Mouse (Mus musculus): ENCODE data around the gene Kcnn4. TPM values are rescaled to one million over a fixed set of nuclear protein-coding genes. Genes with fewer than 3 reads are reported as not detected.

Kcnn4 gene
- polyA plus RNA-seq, 1 experiment from 2014 or later: 10.9 TPM

- Histone ChIP-seq H3K4me2 (ENCODE audit: low read depth, low read length) (no peak overlapping the region), H3K27me3 (ENCODE audit: control insufficient read depth, insufficient read depth, low read length) (peaks cover 4% of the 10 kb centered on the region; the same call in 1 of the 2 replicates), H3K9me3 (replicated peaks; ENCODE audit: control insufficient read depth, low read length) (no peaks in the 10 kb centered on the region), H3K36me3 (ENCODE audit: control insufficient read depth, insufficient read depth) (no peaks in the 10 kb centered on the region), H3K27ac (ENCODE audit: low read length) (no peak overlapping the region), H3K4me1 (ENCODE audit: control insufficient read depth, insufficient read depth, low read length) (no peaks in the 10 kb centered on the region), H3K9ac (ENCODE audit: low read length) (no peak overlapping the region), H3K4me3 (ENCODE audit: low read length) (no peak overlapping the region)
- ATAC-seq (replicated peaks; ENCODE audit: extremely low read depth, insufficient read depth, low FRiP score): no peak
- WGBS: 75% methylated on average over 16 of the region's 16 CpGs
Measured at GRCm38 (mm10) chr7:24382730-24383372, 12.8 kb downstream of the Kcnn4 start.

DNA sequence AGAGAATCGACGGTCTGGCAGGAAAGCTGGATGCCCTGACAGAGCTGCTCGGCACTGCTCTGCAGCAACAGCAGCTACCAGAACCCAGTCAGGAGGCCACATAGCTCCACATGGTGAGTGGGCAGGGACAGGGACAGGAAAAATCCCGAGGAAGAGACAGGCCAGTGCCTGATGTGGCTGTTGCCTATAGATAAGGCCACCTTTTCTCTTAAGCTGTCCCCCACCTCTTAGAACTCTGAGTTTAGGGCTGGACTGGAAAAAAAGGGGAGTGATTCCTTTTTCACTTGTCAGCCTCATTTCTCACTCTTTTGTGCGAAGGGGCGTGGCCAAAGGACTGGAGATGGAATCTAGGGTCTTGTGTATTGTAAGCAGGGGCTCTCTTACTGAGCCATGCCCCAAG lies 14.0 kb downstream of the Kcnn4 start:
- Histone ChIP-seq H3K9ac (ENCODE audit: low read length) (no peak overlapping the region), H3K27ac (ENCODE audit: low read length) (no peak overlapping the region), H3K4me3 (ENCODE audit: low read length) (no peak overlapping the region), H3K4me1 (ENCODE audit: control insufficient read depth, insufficient read depth, low read length) (no peaks in the 10 kb centered on the region), H3K27me3 (ENCODE audit: control insufficient read depth, insufficient read depth, low read length) (peaks cover 4% of the 10 kb centered on the region; the same call in 1 of the 2 replicates), H3K9me3 (replicated peaks; ENCODE audit: control insufficient read depth, low read length) (no peaks in the 10 kb centered on the region), H3K36me3 (ENCODE audit: control insufficient read depth, insufficient read depth) (no peaks in the 10 kb centered on the region), H3K4me2 (ENCODE audit: low read depth, low read length) (no peak overlapping the region)
- WGBS: 49% methylated on average over 6 of the region's 6 CpGs
- ATAC-seq (replicated peaks; ENCODE audit: extremely low read depth, insufficient read depth, low FRiP score): no peak

- H3K4me1 ChIP-seq (ENCODE audit: control insufficient read depth, insufficient read depth, low read length): no peaks in the 10 kb centered on the region
- 8% methylated on average over 11 of the region's 11 CpGs for WGBS
- H3K27me3 ChIP-seq (ENCODE audit: control insufficient read depth, insufficient read depth, low read length): peaks cover 4% of the 10 kb centered on the region; the same call in 1 of the 2 replicates
- H3K4me3 ChIP-seq (ENCODE audit: low read length): no peak overlapping the region
- H3K9ac ChIP-seq (ENCODE audit: low read length): no peak overlapping the region
- no peak for ATAC-seq (replicated peaks; ENCODE audit: extremely low read depth, insufficient read depth, low FRiP score)
- no peak overlapping the region for H3K27ac ChIP-seq (ENCODE audit: low read length)
- H3K4me2 ChIP-seq (ENCODE audit: low read depth, low read length): no peak overlapping the region
- no peaks in the 10 kb centered on the region for H3K36me3 ChIP-seq (ENCODE audit: control insufficient read depth, insufficient read depth)
- no peaks in the 10 kb centered on the region for H3K9me3 ChIP-seq (replicated peaks; ENCODE audit: control insufficient read depth, low read length)
Measured at GRCm38 (mm10) chr7:24384827-24385226, 14.8 kb downstream of the Kcnn4 start.

DNA sequence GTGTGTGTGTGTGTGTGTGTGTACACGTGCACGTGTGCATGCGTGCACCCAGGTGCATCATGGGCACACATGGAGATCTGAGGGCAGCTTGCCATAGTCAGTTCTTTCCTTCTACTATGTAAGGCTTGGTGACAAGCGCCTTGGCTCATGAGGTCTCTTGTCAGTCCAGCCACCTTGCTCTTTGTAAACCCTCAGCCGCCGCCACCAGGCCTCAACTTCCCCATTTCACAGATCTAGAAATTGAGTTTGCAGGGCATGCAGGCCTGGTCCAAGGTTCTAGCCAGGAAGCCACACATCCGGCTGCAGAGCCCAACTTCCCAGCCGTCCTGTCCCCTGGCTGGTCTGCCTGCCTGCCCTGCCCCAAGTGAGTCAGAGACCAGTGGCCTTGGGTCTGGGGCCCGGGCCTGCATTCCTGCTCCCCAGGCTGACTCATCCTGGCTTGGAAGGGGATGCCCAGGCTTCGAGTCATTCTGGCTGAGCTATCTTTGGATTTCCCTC lies 17.0 kb downstream of the Kcnn4 start:
- Histone ChIP-seq H3K4me3 (ENCODE audit: low read length) (no peak overlapping the region), H3K4me2 (ENCODE audit: low read depth, low read length) (no peak overlapping the region), H3K36me3 (ENCODE audit: control insufficient read depth, insufficient read depth) (no peaks in the 10 kb centered on the region), H3K9ac (ENCODE audit: low read length) (no peak overlapping the region), H3K27ac (ENCODE audit: low read length) (no peak overlapping the region), H3K9me3 (replicated peaks; ENCODE audit: control insufficient read depth, low read length) (no peaks in the 10 kb centered on the region), H3K4me1 (ENCODE audit: control insufficient read depth, insufficient read depth, low read length) (no peaks in the 10 kb centered on the region), H3K27me3 (ENCODE audit: control insufficient read depth, insufficient read depth, low read length) (peaks cover 4% of the 10 kb centered on the region; the same call in 1 of the 2 replicates)
- WGBS: 63% methylated on average over 10 of the region's 10 CpGs
- no peak for ATAC-seq (replicated peaks; ENCODE audit: extremely low read depth, insufficient read depth, low FRiP score)

GRCm38 (mm10) chr7:24389516-24390187 lies 19.6 kb downstream of the Kcnn4 start:
- no peaks in the 10 kb centered on the region for H3K9me3 ChIP-seq (replicated peaks; ENCODE audit: control insufficient read depth, low read length)
- H3K36me3 ChIP-seq (ENCODE audit: control insufficient read depth, insufficient read depth): no peaks in the 10 kb centered on the region
- ATAC-seq (replicated peaks; ENCODE audit: extremely low read depth, insufficient read depth, low FRiP score): no peak
- H3K4me2 ChIP-seq (ENCODE audit: low read depth, low read length): no peak overlapping the region
- H3K27ac ChIP-seq (ENCODE audit: low read length): no peak overlapping the region
- no peaks in the 10 kb centered on the region for H3K4me1 ChIP-seq (ENCODE audit: control insufficient read depth, insufficient read depth, low read length)
- 47% methylated on average over 13 of the region's 13 CpGs for WGBS
- peaks cover under 1% of the 10 kb centered on the region; the same call in 1 of the 2 replicates for H3K27me3 ChIP-seq (ENCODE audit: control insufficient read depth, insufficient read depth, low read length)
- H3K9ac ChIP-seq (ENCODE audit: low read length): no peak overlapping the region
- H3K4me3 ChIP-seq (ENCODE audit: low read length): no peak overlapping the region

DNA sequence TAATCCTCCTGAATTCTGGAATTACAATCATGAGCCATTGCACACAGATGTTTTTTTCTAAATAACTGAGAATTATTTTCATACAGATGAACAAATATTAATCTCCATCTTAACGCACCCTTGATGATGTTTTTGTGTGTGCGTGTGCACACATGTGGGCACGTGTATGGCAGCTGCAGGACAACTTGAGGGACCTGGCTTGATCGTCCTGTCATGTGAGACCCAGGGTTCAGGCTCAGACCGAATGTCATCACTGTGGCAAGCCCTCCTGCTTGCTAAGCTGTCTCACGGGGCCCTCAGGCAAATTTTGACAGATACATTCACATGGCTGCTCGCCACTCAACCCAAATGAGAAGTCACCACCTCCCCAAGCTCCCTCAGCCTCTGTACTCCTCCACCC lies 20.4 kb downstream of the Kcnn4 start:
- H3K9me3 ChIP-seq (replicated peaks; ENCODE audit: control insufficient read depth, low read length): no peaks in the 10 kb centered on the region
- ATAC-seq (replicated peaks; ENCODE audit: extremely low read depth, insufficient read depth, low FRiP score): no peak
- H3K9ac ChIP-seq (ENCODE audit: low read length): no peak overlapping the region
- H3K27ac ChIP-seq (ENCODE audit: low read length): no peak overlapping the region
- no peak overlapping the region for H3K4me3 ChIP-seq (ENCODE audit: low read length)
- H3K4me1 ChIP-seq (ENCODE audit: control insufficient read depth, insufficient read depth, low read length): no peaks in the 10 kb centered on the region
- H3K36me3 ChIP-seq (ENCODE audit: control insufficient read depth, insufficient read depth): no peaks in the 10 kb centered on the region
- 67% methylated on average over 7 of the region's 7 CpGs for WGBS
- no peak overlapping the region for H3K4me2 ChIP-seq (ENCODE audit: low read depth, low read length)
- no peaks in the 10 kb centered on the region for H3K27me3 ChIP-seq (ENCODE audit: control insufficient read depth, insufficient read depth, low read length)

GRCm38 (mm10) chr7:24391077-24391476 lies 21.0 kb downstream of the Kcnn4 start:
- 39% methylated on average over 5 of the region's 5 CpGs for WGBS
- Histone ChIP-seq H3K4me1 (ENCODE audit: control insufficient read depth, insufficient read depth, low read length) (no peaks in the 10 kb centered on the region), H3K4me3 (ENCODE audit: low read length) (no peak overlapping the region), H3K27me3 (ENCODE audit: control insufficient read depth, insufficient read depth, low read length) (no peaks in the 10 kb centered on the region), H3K9me3 (replicated peaks; ENCODE audit: control insufficient read depth, low read length) (no peaks in the 10 kb centered on the region), H3K27ac (ENCODE audit: low read length) (no peak overlapping the region), H3K9ac (ENCODE audit: low read length) (no peak overlapping the region), H3K4me2 (ENCODE audit: low read depth, low read length) (no peak overlapping the region), H3K36me3 (ENCODE audit: control insufficient read depth, insufficient read depth) (no peaks in the 10 kb centered on the region)
- ATAC-seq (replicated peaks; ENCODE audit: extremely low read depth, insufficient read depth, low FRiP score): no peak

DNA sequence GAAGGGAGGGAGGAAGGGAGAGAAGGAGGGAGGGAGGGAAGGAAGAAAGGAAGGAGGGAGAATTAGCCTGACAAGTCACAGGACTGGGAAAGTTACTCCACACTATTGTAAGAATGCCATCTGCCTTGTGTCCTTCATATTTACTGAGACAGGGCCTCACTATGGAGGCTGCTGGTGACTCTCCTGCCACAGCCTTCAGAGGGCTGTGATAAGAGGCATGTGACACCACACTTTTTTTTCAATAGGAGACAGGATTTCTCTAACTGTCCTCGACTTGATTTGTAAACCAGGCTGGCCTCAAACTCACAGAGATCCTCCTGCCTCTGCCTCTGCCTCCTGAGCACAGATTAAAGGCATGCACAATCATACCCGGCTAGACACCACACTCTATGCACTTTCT lies 21.6 kb downstream of the Kcnn4 start:
- H3K4me2 ChIP-seq (ENCODE audit: low read depth, low read length): no peak overlapping the region
- WGBS: 62% methylated on average over 2 of the region's 2 CpGs
- no peak overlapping the region for H3K27ac ChIP-seq (ENCODE audit: low read length)
- no peak overlapping the region for H3K9ac ChIP-seq (ENCODE audit: low read length)
- H3K36me3 ChIP-seq (ENCODE audit: control insufficient read depth, insufficient read depth): no peaks in the 10 kb centered on the region
- no peaks in the 10 kb centered on the region for H3K27me3 ChIP-seq (ENCODE audit: control insufficient read depth, insufficient read depth, low read length)
- ATAC-seq (replicated peaks; ENCODE audit: extremely low read depth, insufficient read depth, low FRiP score): no peak
- H3K4me1 ChIP-seq (ENCODE audit: control insufficient read depth, insufficient read depth, low read length): no peaks in the 10 kb centered on the region
- H3K9me3 ChIP-seq (replicated peaks; ENCODE audit: control insufficient read depth, low read length): no peaks in the 10 kb centered on the region
- H3K4me3 ChIP-seq (ENCODE audit: low read length): no peak overlapping the region

- no peak overlapping the region for H3K4me3 ChIP-seq (ENCODE audit: low read length)
- WGBS: 74% methylated on average over 3 of the region's 3 CpGs
- no peaks in the 10 kb centered on the region for H3K27me3 ChIP-seq (ENCODE audit: control insufficient read depth, insufficient read depth, low read length)
- no peak overlapping the region for H3K27ac ChIP-seq (ENCODE audit: low read length)
- no peaks in the 10 kb centered on the region; the same call in 1 of the 2 replicates for H3K4me1 ChIP-seq (ENCODE audit: control insufficient read depth, insufficient read depth, low read length)
- H3K4me2 ChIP-seq (ENCODE audit: low read depth, low read length): no peak overlapping the region
- no peak for ATAC-seq (replicated peaks; ENCODE audit: extremely low read depth, insufficient read depth, low FRiP score)
- no peak overlapping the region for H3K9ac ChIP-seq (ENCODE audit: low read length)
- no peaks in the 10 kb centered on the region for H3K36me3 ChIP-seq (ENCODE audit: control insufficient read depth, insufficient read depth)
- H3K9me3 ChIP-seq (replicated peaks; ENCODE audit: control insufficient read depth, low read length): no peaks in the 10 kb centered on the region
Measured at GRCm38 (mm10) chr7:24394054-24394453, 24.0 kb downstream of the Kcnn4 start.
